Mouse (Mus musculus) limb, embryonic 11.5 days (tissue): ENCODE measurements at regions not wholly inside any gene's neighbourhood (a gene's known extent, or its start where the extent isn't known, plus 50 kb on each side); places are given as distances from the start of the nearest gene placed in this dataset.

Experiments
- ATAC-seq: fragments of 200-750 bp; cut with Nextera tagmentation; 2 replicates; pipeline ENCODE4 v1.8.0; 2017; ENCODE audit warnings: low read depth; ENCODE audit not compliant: insufficient number of reproducible peaks, low FRiP score, low TSS enrichment
- DNase-seq: peaks from one replicate; pipeline ENCODE4 v3.0.0-alpha.2; 2015; ENCODE audit warnings: low spot score
- H3K27ac ChIP-seq: fragments of 300-500 bp; sonication (generic); replicated peaks from 2 replicates; pipeline ENCODE4 v1.5.1; 2014; ENCODE audit warnings: low read depth, mild to moderate bottlenecking, low read length
- H3K27me3 ChIP-seq: fragments of 300-500 bp; sonication (generic); 2 replicates; pipeline ENCODE4 v1.6.1; 2014; ENCODE audit warnings: mild to moderate bottlenecking, low read length, mixed read lengths; ENCODE audit not compliant: control insufficient read depth, insufficient read depth
- H3K36me3 ChIP-seq: fragments of 300-500 bp; sonication (generic); 2 replicates; pipeline ENCODE4 v1.6.1; 2014; ENCODE audit warnings: mild to moderate bottlenecking, low read length, moderate library complexity, mixed read lengths; ENCODE audit not compliant: control insufficient read depth, insufficient read depth
- H3K4me1 ChIP-seq: fragments of 300-500 bp; sonication (generic); 2 replicates; pipeline ENCODE4 v1.6.1; 2014; ENCODE audit warnings: low read length, mixed read lengths; ENCODE audit not compliant: control insufficient read depth, insufficient read depth
- H3K4me2 ChIP-seq: fragments of 300-500 bp; sonication (generic); 2 replicates; pipeline ENCODE4 v1.6.1; 2014; ENCODE audit warnings: low read depth, mild to moderate bottlenecking, moderate library complexity; ENCODE audit not compliant: severe bottlenecking
- H3K4me3 ChIP-seq: fragments of 300-500 bp; sonication (generic); 2 replicates; pipeline ENCODE4 v1.5.1; 2014; ENCODE audit warnings: low read depth, low read length
- H3K9ac ChIP-seq: fragments of 300-500 bp; sonication (generic); 2 replicates; pipeline ENCODE4 v1.6.1; 2014; ENCODE audit warnings: mild to moderate bottlenecking, low read length
- H3K9me3 ChIP-seq: fragments of 300-500 bp; sonication (generic); 2 replicates; pipeline ENCODE4 v1.6.1; 2016; ENCODE audit warnings: low read length; ENCODE audit not compliant: control insufficient read depth
- WGBS: fragments of 180-500 bp; shearing (Covaris S2); extraction: QIAGEN DNeasy Blood & Tissue Kit; methylation state at CpG from one replicate; pipeline ENCODE4 v1.1.7; 2014; 5-methylcytosine and 5-hydroxymethylcytosine counted together

DNA sequence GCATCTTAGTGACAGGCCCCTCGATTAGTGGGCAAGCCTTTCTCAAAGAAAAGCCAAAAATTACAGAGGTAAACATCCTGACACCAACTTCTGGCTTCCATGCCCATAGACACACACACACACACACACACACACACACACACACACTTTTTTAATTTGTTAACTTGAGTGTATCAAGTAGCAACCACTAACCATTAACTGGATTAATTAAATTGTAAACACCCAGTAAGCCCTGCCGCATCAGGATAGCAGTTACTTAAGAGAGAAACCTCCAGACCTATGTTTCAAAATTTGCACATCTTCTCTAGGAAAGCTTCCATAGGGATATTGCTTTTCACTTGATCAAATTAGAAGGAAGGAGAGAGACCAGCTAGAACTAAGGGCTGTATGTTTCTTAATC is 2599.4 kb upstream of the Gm7489 start:
- Histone ChIP-seq H3K9me3 (no peaks in the 10 kb centered on the region), H3K4me3 (no peak overlapping the region), H3K4me2 (no peak overlapping the region), H3K36me3 (no peaks in the 10 kb centered on the region), H3K4me1 (no peaks in the 10 kb centered on the region), H3K27ac (no peak overlapping the region), H3K9ac (no peak overlapping the region), H3K27me3 (no peaks in the 10 kb centered on the region)
- no peak for ATAC-seq
- WGBS: 71% methylated on average over 2 of the region's 2 CpGs
- DNase-seq: no peak

DNA sequence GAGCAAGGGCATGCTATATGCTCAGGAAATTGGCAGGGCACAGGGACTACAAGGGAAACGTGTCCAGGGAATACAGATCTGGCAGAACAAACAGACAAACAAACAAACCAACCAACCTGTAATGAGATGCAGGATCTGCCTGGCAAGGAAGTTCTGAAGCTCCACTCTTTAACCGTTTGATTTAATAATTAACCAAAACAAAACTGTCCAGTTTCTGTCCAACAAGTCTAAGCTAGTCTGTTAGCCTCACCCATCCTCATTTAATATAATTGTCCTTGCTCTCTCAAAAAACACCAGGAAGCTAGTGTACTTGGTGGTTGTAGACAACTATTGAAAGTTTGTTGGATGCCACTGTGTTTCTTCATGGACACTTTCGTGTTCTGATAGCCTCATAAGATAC is 2598.4 kb upstream of the Gm7489 start:
- Histone ChIP-seq H3K27me3 (no peaks in the 10 kb centered on the region), H3K36me3 (no peaks in the 10 kb centered on the region), H3K4me3 (no peak overlapping the region), H3K9ac (no peak overlapping the region), H3K27ac (no peak overlapping the region), H3K4me2 (no peak overlapping the region), H3K4me1 (no peaks in the 10 kb centered on the region), H3K9me3 (no peaks in the 10 kb centered on the region)
- ATAC-seq: no peak
- 91% methylated on average over 3 of the region's 3 CpGs for WGBS
- DNase-seq: no peak

DNA sequence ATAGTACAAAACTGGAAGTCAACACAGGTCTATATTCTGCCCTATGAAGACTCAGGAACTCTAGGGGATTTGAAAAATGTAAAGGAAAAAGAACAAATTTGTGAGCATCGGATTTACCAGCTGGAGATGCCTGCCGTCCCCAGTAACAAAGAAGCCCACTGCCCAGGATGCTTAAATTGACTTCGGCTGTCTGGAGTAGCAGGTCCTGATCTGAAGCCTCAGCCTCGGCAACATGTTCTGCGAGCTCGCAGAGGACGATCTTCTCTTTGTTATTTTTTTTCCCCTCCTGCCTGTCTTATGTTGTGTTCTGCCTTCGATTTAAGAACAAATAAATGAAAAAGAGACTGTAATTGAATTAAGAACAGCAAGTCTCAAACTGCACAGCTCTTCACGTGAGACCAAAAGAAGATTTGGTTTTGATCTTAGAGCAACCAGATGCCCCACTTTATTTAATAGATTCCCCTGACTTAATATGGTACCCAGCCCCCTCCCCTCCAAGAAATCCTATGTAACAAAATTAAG is 2595.7 kb upstream of the Gm7489 start:
- no peak for DNase-seq
- Histone ChIP-seq H3K4me2 (no peak overlapping the region), H3K4me3 (no peak overlapping the region), H3K27me3 (no peaks in the 10 kb centered on the region), H3K9me3 (no peaks in the 10 kb centered on the region), H3K36me3 (no peaks in the 10 kb centered on the region), H3K27ac (no peak overlapping the region), H3K4me1 (no peaks in the 10 kb centered on the region), H3K9ac (no peak overlapping the region)
- 39% methylated on average over 9 of the region's 9 CpGs for WGBS
- ATAC-seq: no peak

DNA sequence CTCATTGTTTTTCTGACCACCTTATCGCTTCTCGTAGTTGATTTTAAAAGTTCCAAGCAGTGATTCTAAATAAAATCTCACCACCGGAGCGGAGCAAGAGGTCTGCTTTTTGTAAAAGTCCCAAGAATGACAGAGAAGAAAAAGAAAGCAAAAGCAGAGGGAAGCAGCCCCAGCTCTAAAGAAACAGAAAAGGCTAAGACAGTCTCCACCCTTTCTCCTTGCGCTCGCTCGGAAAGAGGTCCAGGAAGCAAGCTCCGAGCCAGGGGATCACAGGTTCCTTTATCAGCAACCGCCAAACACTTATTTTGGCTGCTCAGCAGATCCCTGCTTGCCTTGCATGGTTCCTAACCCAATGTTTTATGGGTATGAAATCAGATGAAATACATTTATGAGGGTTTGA is 2594.8 kb upstream of the Gm7489 start:
- no peak overlapping the region for H3K4me3 ChIP-seq
- ATAC-seq: no peak
- no peak for DNase-seq
- 80% methylated on average over 9 of the region's 9 CpGs for WGBS
- H3K27ac ChIP-seq: no peak overlapping the region
- no peaks in the 10 kb centered on the region for H3K36me3 ChIP-seq
- no peaks in the 10 kb centered on the region for H3K9me3 ChIP-seq
- H3K4me2 ChIP-seq: no peak overlapping the region
- H3K4me1 ChIP-seq: no peaks in the 10 kb centered on the region
- H3K9ac ChIP-seq: no peak overlapping the region
- no peaks in the 10 kb centered on the region for H3K27me3 ChIP-seq

DNA sequence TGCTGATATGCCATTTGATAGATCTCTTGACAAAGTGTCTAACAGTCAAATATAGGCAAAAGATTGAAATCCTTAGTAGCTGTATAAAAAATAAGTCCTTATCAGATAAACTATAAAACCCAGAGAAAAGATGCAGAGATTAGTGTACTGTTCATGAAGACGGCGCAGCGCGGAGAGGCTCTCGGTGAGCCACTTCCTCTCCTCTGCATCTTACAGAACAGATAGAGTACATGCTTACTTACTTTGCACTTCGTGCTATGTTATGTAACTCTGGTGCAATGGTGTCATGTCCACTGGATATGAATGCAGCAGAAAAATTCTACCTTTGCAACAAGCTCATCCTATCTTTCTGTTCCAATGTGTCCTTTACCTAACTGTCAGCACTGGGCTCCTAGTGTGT is 2593.5 kb upstream of the Gm7489 start:
- no peaks in the 10 kb centered on the region for H3K27me3 ChIP-seq
- 99% methylated on average over 6 of the region's 6 CpGs for WGBS
- H3K4me3 ChIP-seq: no peak overlapping the region
- H3K9ac ChIP-seq: no peak overlapping the region
- H3K36me3 ChIP-seq: no peaks in the 10 kb centered on the region
- H3K4me1 ChIP-seq: no peaks in the 10 kb centered on the region
- H3K9me3 ChIP-seq: no peaks in the 10 kb centered on the region
- ATAC-seq (no peak), DNase-seq (no peak)
- no peak overlapping the region for H3K4me2 ChIP-seq
- H3K27ac ChIP-seq: no peak overlapping the region

DNA sequence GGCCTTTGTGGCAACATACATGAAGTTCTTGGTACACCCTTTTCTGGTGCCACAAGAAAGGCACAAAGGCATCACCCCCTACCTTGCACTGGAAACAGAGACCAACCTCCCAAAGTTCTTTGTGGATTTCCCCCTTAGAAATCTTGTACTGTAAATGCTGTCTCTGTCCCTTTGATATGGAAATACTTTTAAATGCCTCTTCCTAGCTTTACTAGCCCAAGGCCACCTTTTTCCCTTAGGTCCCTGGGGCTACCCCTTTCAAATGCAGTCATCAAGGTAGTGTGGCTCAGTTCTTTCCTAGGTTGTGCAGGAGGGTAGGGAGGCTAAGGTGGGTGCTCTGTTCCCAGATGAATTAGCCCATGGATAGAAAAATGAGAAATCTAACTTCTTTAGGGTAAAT is 2587.9 kb upstream of the Gm7489 start:
- Histone ChIP-seq H3K27me3 (no peaks in the 10 kb centered on the region), H3K4me1 (no peaks in the 10 kb centered on the region), H3K27ac (no peak overlapping the region), H3K36me3 (no peaks in the 10 kb centered on the region), H3K9ac (no peak overlapping the region), H3K9me3 (no peaks in the 10 kb centered on the region), H3K4me2 (no peak overlapping the region), H3K4me3 (no peak overlapping the region)
- ATAC-seq: no peak
- no peak for DNase-seq

DNA sequence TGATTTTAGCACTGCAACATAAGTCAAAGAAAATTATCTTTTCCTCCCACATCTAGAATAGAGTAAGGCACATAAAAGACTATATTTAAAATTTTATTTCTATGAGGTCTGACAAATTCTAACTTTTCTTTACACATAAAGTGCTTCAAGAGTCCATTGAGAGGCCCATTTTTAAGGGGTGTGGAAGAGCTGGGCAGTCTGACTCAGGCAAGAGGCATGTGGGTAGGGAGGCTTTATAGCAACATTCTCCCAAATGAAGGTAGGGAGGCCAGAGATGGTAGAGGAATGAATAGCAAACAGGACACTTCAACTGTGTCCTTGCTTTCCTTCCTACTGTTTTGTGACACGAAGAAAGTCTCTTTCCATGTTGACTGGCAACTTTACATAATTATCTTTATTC is 2566.6 kb upstream of the Gm7489 start:
- DNase-seq (no peak), ATAC-seq (no peak)
- H3K27ac ChIP-seq: no peak overlapping the region
- 84% methylated on average over 1 of the region's 1 CpGs for WGBS
- no peaks in the 10 kb centered on the region for H3K4me1 ChIP-seq
- no peaks in the 10 kb centered on the region for H3K27me3 ChIP-seq
- H3K9me3 ChIP-seq: no peaks in the 10 kb centered on the region
- H3K4me2 ChIP-seq: no peak overlapping the region
- no peaks in the 10 kb centered on the region for H3K36me3 ChIP-seq
- no peak overlapping the region for H3K9ac ChIP-seq
- H3K4me3 ChIP-seq: no peak overlapping the region

DNA sequence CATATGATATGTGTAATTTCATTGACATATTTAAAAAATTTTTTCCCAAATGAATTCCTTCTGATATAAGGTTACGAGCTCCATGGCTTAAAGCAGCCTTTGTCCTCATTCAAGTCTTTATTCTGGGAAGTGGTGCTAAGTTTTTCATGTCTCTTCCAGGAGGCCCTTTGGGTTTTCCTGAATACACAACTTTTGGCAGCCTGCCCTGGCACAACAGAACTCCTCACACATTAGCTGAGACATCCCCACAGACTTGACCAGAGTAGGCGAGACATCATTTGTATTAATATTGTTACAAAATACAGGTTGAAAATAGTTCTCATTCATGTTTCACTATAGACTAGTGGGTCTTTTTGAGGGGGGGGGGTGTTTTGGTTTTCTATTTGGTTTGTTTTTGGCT is 2565.9 kb upstream of the Gm7489 start:
- Histone ChIP-seq H3K4me3 (no peak overlapping the region), H3K9me3 (no peaks in the 10 kb centered on the region), H3K27ac (no peak overlapping the region), H3K36me3 (no peaks in the 10 kb centered on the region), H3K9ac (no peak overlapping the region), H3K4me2 (no peak overlapping the region), H3K27me3 (no peaks in the 10 kb centered on the region), H3K4me1 (no peaks in the 10 kb centered on the region)
- 90% methylated on average over 2 of the region's 2 CpGs for WGBS
- ATAC-seq (no peak), DNase-seq (no peak)

DNA sequence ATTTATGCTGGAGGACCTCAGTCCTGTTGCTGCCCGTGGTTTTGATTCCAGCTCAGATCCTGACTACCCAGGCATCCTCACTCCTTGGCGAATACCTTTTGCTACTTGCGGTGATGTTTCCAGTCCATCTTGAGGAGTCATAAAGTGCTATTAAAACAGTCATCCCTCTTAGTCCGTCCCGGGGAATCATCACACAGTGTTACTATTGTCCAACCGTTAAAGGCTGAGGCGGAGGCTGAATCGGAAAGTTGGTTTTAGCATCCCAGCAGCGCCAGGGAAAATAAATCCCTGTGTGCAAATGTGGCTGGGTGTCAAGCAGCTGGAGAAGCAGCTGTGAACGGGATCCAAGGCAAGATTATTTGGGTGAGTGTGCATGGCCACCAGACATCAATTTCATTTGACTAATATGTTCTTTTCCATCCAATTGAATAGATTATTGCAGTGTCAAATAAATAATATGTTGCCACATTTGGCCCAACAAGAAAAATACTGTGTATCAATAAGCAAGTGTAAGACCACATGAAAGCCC is 2564.3 kb upstream of the Gm7489 start:
- no peak overlapping the region for H3K27ac ChIP-seq
- H3K4me2 ChIP-seq: no peak overlapping the region
- DNase-seq (no peak), ATAC-seq (no peak)
- H3K4me1 ChIP-seq: 0 out of 2 replicates have a peak, but pooled peaks cover 3% of the 10 kb centered on the region
- 81% methylated on average over 10 of the region's 10 CpGs for WGBS
- H3K9me3 ChIP-seq: no peaks in the 10 kb centered on the region
- H3K36me3 ChIP-seq: no peaks in the 10 kb centered on the region
- H3K4me3 ChIP-seq: no peak overlapping the region
- no peak overlapping the region for H3K9ac ChIP-seq
- no peaks in the 10 kb centered on the region for H3K27me3 ChIP-seq
